Mouse (Mus musculus) hindbrain, embryonic 14.5 days (tissue): ENCODE measurements around the gene Zfp488. TPM values are rescaled to one million over a fixed set of nuclear protein-coding genes. Genes with fewer than 3 reads are reported as not detected.
A peak's percentile ranks its signal among the peaks of the same experiment; 100 is the strongest.

Experiments used
- ATAC-seq: fragments of 200-750 bp; cut with Nextera tagmentation; 2 replicates; pipeline ENCODE4 v1.8.0; 2017; ENCODE audit warnings: moderate number of reproducible peaks, mild to moderate bottlenecking, moderate TSS enrichment, moderate library complexity; ENCODE audit not compliant: low FRiP score
- DNase-seq: peaks from one replicate; pipeline ENCODE4 v3.0.0-alpha.2; 2015; ENCODE audit warnings: low spot score
- H3K27ac ChIP-seq: fragments of 300-500 bp; sonication (generic); 2 replicates; pipeline ENCODE4 v1.5.1; 2014; ENCODE audit warnings: mild to moderate bottlenecking, moderate library complexity
- H3K27me3 ChIP-seq: fragments of 300-500 bp; sonication (generic); 2 replicates; pipeline ENCODE4 v1.6.1; 2014; ENCODE audit warnings: mild to moderate bottlenecking, low read length, mixed read lengths; ENCODE audit not compliant: control insufficient read depth, insufficient read depth
- H3K36me3 ChIP-seq: fragments of 300-500 bp; sonication (generic); replicated peaks from 2 replicates; pipeline ENCODE4 v1.6.1; 2014; ENCODE audit not compliant: control insufficient read depth, insufficient read depth
- H3K4me1 ChIP-seq: fragments of 300-500 bp; sonication (generic); replicated peaks from 2 replicates; pipeline ENCODE4 v1.6.1; 2014; ENCODE audit warnings: antibody characterized with exemption, low read length, mixed read lengths; ENCODE audit not compliant: control insufficient read depth, insufficient read depth
- H3K4me2 ChIP-seq: fragments of 300-500 bp; sonication (generic); replicated peaks from 2 replicates; pipeline ENCODE4 v1.6.1; 2014; ENCODE audit warnings: mild to moderate bottlenecking, moderate library complexity
- H3K4me3 ChIP-seq: fragments of 300-500 bp; sonication (generic); replicated peaks from 2 replicates; pipeline ENCODE4 v1.5.1; 2014; ENCODE audit warnings: mild to moderate bottlenecking, low read length
- H3K9ac ChIP-seq: fragments of 300-500 bp; sonication (generic); 2 replicates; pipeline ENCODE4 v1.6.1; 2014
- H3K9me3 ChIP-seq: fragments of 300-500 bp; sonication (generic); 2 replicates; pipeline ENCODE4 v1.6.1; 2016; ENCODE audit warnings: low read length; ENCODE audit not compliant: control insufficient read depth
- WGBS: fragments of 180-500 bp; shearing (Covaris S2); extraction: QIAGEN DNeasy Blood & Tissue Kit; methylation state at CpG from one replicate; pipeline ENCODE4 v1.1.7; 2014; 5-methylcytosine and 5-hydroxymethylcytosine counted together
- polyA plus RNA-seq: library from polyadenylated mRNA; unstranded; fragments of >200 nt; fragmentation: Nextera tagmentation; extraction: Ambion mirVana; gene quantifications from 2 replicates; pipeline ENCODE4 v1.2.1, GENCODE M21; 2014

Gene Zfp488
- polyA plus RNA-seq: 0.78 and 0.85 TPM in 2 replicates

GRCm38 (mm10) chr14:33978604-33979059, at the start of gene Zfp488:
TSS of gene Zfp488 (minus strand) at chr14:33978764.
- Histone ChIP-seq H3K9ac (peak within 1 kb of the TSS; percentile 35), H3K4me2 (peak within 1 kb of the TSS; percentile 74), H3K4me3 (peak within 1 kb of the TSS; percentile 35), H3K27me3 (no peaks in the 10 kb centered on the region), H3K9me3 (no peaks in the 10 kb centered on the region), H3K4me1 (peaks cover 9% of the 10 kb centered on the region; the same call in 1 of the 2 replicates), H3K36me3 (no peaks in the 10 kb centered on the region), H3K27ac (no peak within 1 kb of the TSS)
- DNase-seq (peak; percentile 33), ATAC-seq (peak; percentile 66; the same call in 1 of the 2 replicates)
- WGBS: 3% methylated on average over 25 of the region's 25 CpGs

GRCm38 (mm10) chr14:34026710-34027109, 48.1 kb upstream of the Zfp488 start:
- no peaks in the 10 kb centered on the region for H3K4me1 ChIP-seq
- no peak overlapping the region for H3K4me2 ChIP-seq

GRCm38 (mm10) chr14:34016938-34017337, 38.4 kb upstream of the Zfp488 start:
- no peaks in the 10 kb centered on the region for H3K9me3 ChIP-seq
- no peak overlapping the region for H3K9ac ChIP-seq
- H3K27ac ChIP-seq: no peak overlapping the region
- no peaks in the 10 kb centered on the region for H3K27me3 ChIP-seq
- ATAC-seq: no peak
- 98% methylated on average over 2 of the region's 2 CpGs for WGBS
- H3K4me1 ChIP-seq: no peaks in the 10 kb centered on the region
- DNase-seq: no peak
- H3K36me3 ChIP-seq: no peaks in the 10 kb centered on the region
- H3K4me3 ChIP-seq: no peak overlapping the region
- H3K4me2 ChIP-seq: no peak overlapping the region

More at GRCm38 (mm10) chr14:34026710-34027109, 48.1 kb upstream of the Zfp488 start:
- Histone ChIP-seq H3K27me3 (no peaks in the 10 kb centered on the region), H3K27ac (no peak overlapping the region), H3K9ac (no peak overlapping the region), H3K4me3 (no peak overlapping the region), H3K36me3 (no peaks in the 10 kb centered on the region), H3K9me3 (0 out of 2 replicates have a peak, but pooled peaks cover 4% of the 10 kb centered on the region)
- no peak for DNase-seq
- WGBS: 89% methylated on average over 2 of the region's 2 CpGs
- ATAC-seq: no peak

- WGBS: 93% methylated on average over 4 of the region's 4 CpGs
These were observed 37.8 kb upstream of the Zfp488 start, which contains the start of gene Gm5460 for GRCm38 (mm10) chr14:34016381-34016780. TSS of gene Gm5460 (plus strand) at chr14:34016758.

GRCm38 (mm10) chr14:34015063-34015462, 36.5 kb upstream of the Zfp488 start, which contains the start of gene Gm30083:
TSS of gene Gm30083 (minus strand) at chr14:34015182.
- Histone ChIP-seq H3K9ac (no peak within 1 kb of the TSS), H3K4me3 (no peak within 1 kb of the TSS), H3K27ac (no peak within 1 kb of the TSS), H3K4me1 (no peaks in the 10 kb centered on the region), H3K36me3 (no peaks in the 10 kb centered on the region), H3K9me3 (no peaks in the 10 kb centered on the region), H3K4me2 (no peak within 1 kb of the TSS), H3K27me3 (no peaks in the 10 kb centered on the region)
- 93% methylated on average over 3 of the region's 3 CpGs for WGBS
- ATAC-seq (no peak), DNase-seq (no peak)

More at GRCm38 (mm10) chr14:34016381-34016780, 37.8 kb upstream of the Zfp488 start, which contains the start of gene Gm5460:
- Histone ChIP-seq H3K36me3 (no peaks in the 10 kb centered on the region), H3K4me3 (no peak within 1 kb of the TSS), H3K27me3 (no peaks in the 10 kb centered on the region), H3K9ac (no peak within 1 kb of the TSS), H3K4me1 (no peaks in the 10 kb centered on the region), H3K9me3 (no peaks in the 10 kb centered on the region), H3K27ac (no peak within 1 kb of the TSS), H3K4me2 (no peak within 1 kb of the TSS)
- DNase-seq (no peak), ATAC-seq (no peak)

- Histone ChIP-seq H3K4me3 (no peak overlapping the region), H3K9me3 (no peaks in the 10 kb centered on the region), H3K9ac (no peak overlapping the region), H3K27me3 (no peaks in the 10 kb centered on the region), H3K36me3 (no peaks in the 10 kb centered on the region), H3K4me1 (no peaks in the 10 kb centered on the region), H3K4me2 (no peak overlapping the region), H3K27ac (no peak overlapping the region)
- WGBS: 97% methylated on average over 5 of the region's 5 CpGs
- DNase-seq: no peak
- ATAC-seq: no peak
These were observed 23.8 kb upstream of the Zfp488 start for GRCm38 (mm10) chr14:34002358-34002757.

- no peak overlapping the region for H3K4me3 ChIP-seq
- H3K9me3 ChIP-seq: no peaks in the 10 kb centered on the region
- H3K4me2 ChIP-seq: no peak overlapping the region
- no peaks in the 10 kb centered on the region for H3K36me3 ChIP-seq
- H3K27ac ChIP-seq: no peak overlapping the region
- DNase-seq (no peak), ATAC-seq (no peak)
- no peak overlapping the region for H3K9ac ChIP-seq
- H3K27me3 ChIP-seq: no peaks in the 10 kb centered on the region
- no peaks in the 10 kb centered on the region for H3K4me1 ChIP-seq
These were observed 22.9 kb upstream of the Zfp488 start for GRCm38 (mm10) chr14:34001445-34001844.

GRCm38 (mm10) chr14:34000076-34000475, 21.5 kb upstream of the Zfp488 start:
- Histone ChIP-seq H3K4me1 (no peaks in the 10 kb centered on the region), H3K9ac (no peak overlapping the region), H3K9me3 (no peaks in the 10 kb centered on the region), H3K4me2 (no peak overlapping the region), H3K27ac (no peak overlapping the region), H3K36me3 (no peaks in the 10 kb centered on the region), H3K4me3 (no peak overlapping the region), H3K27me3 (no peaks in the 10 kb centered on the region)
- DNase-seq: no peak
- ATAC-seq: no peak

GRCm38 (mm10) chr14:33997427-33997826, 18.9 kb upstream of the Zfp488 start:
- Histone ChIP-seq H3K9me3 (no peaks in the 10 kb centered on the region), H3K27ac (no peak overlapping the region), H3K9ac (no peak overlapping the region), H3K36me3 (no peaks in the 10 kb centered on the region), H3K4me3 (no peak overlapping the region), H3K4me1 (no peaks in the 10 kb centered on the region), H3K27me3 (no peaks in the 10 kb centered on the region), H3K4me2 (no peak overlapping the region)
- 72% methylated on average over 6 of the region's 6 CpGs for WGBS
- no peak for ATAC-seq
- no peak for DNase-seq
